Mouse (Mus musculus): ENCODE data around the gene 4931414P19Rik.

The 4931414P19Rik gene

DNA sequence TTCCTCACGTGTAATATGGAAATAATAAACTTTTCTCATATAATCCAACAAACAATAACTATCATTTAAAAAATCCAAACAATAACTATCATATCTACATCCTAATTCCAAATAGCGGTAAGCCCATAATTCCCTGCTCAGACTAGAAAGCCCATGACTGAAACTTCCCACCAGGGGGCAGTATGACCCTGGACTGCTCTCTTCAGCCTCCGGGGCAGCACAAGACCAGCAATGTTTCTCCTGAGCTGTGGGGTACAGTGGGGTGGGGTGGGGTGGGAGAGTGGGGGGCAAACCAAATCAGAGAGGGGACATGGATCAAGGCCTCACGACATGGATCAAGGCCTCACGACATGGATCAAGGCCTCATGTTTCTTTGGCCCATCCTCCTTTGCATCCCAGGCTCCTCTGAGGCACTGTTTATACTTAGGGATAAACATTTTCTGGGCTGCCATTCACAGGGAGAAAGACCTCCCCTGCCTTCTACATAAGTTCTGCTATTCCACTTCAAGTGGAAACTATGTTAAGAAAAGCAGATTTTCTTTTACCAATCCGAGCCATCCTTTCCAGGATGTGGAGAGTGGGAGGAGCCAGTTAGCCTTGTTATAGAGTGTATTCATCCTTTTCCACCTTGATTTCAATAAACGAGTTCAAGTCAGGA, 22.0 kb downstream of the 4931414P19Rik start:
- DNase-seq (ENCODE audit: low spot score in 2 of 2) = no peak

- DNase-seq (ENCODE audit: low spot score in 2 of 2) = no peak
Measured at GRCm38 (mm10) chr14:54582536-54582935, 23.3 kb downstream of the 4931414P19Rik start.

- no peak for DNase-seq (ENCODE audit: low spot score in 2 of 2)
Measured at GRCm38 (mm10) chr14:54579638-54580037, 26.2 kb downstream of the 4931414P19Rik start.

GRCm38 (mm10) chr14:54578063-54578462, 27.7 kb downstream of the 4931414P19Rik start:
- DNase-seq (ENCODE audit: low spot score in 2 of 2) = peak in 1 of 2 experiments; percentile 46

DNA sequence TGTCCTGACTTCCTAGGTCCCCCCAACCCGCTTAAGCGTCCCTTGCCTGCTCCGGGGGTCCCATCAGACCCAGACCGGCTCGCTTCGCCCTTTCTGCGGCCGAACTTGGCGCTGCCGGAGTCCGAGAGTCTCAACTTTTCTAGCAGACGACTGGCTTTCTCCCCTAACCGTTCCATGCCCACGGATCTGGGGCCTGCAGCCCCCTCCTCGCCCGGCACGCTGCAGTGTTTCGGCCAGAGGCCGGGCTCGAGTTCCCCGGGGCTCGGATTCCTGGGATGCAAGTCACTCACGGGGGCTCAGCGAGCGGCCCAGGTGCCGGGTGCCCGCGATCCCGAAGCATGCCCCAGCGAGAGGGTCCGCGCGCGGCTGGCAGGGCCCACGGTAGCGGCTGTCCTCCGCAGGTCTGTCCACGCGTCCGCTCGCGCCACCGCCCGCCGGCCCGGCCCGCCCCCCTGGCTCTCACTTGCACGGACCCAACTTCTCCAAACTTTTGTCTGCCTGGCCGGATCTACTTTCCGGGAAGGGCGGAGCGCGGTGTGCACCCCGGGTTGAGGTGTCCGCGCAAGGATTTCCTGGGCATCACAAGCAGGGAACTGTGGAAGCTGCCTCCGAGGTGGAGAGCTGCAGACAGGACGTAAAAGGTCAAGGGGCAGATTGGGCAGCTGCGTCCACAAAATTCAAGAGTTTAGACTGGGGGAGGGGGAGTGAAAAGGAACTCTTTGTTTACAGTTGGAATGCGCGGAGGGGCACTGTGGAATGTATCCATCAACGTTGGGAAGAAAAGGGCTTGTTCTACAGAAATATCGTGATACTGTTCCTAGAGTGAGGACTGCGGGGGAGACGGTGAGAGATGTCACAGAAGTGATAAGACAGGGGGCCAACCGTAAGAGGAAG, 28.5 kb downstream of the 4931414P19Rik start, which contains the start of gene Ajuba:
Gene Ajuba, minus strand, starts transcription at position 470 of the 894 bp plus-strand sequence.
- peak in 1 of 2 experiments; percentile 57 for DNase-seq (ENCODE audit: low spot score in 2 of 2)

DNA sequence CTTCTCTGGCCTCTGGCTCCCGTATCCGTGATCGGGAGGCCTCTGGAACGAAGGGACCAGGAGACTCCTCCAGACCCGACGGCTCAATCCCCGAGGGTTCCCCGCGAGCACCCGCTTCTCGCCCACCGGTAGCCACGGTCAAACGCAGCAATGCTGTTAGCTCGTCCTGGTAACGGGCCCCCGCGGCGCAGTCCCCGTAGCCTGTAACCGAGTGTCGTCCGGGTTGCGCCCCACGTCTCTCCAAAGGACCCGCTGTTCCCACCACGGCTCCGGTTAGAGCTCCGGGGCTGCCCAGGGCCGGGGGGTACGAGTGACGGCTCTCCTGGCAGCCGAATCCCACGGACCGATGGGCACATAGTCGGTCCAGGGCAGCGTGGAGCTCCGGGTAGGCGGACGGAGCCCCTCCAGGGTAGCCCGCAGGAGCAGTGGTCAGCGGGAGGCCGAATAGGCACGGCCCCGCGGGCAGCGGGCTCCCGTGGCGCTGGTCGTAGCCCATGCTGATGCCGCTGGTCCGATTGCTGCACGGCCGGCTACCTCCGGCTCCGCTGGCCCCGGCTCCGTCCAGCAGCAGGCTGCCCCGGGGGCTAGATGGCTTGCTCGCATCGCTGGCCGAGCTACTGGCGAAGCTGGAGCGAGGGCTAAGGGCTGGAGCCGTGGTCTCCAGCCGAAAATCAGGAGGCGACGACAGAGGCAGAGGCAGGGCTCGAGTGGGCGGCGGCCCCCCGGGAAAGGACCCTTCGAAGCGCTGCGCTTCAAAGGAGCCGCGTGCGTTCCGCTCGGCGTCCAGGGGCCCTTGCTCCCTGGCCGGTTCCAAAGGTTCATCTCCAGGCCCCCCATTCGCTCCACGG, 29.3 kb downstream of the 4931414P19Rik start:
- DNase-seq (ENCODE audit: low spot score in 2 of 2) = no peak

DNA sequence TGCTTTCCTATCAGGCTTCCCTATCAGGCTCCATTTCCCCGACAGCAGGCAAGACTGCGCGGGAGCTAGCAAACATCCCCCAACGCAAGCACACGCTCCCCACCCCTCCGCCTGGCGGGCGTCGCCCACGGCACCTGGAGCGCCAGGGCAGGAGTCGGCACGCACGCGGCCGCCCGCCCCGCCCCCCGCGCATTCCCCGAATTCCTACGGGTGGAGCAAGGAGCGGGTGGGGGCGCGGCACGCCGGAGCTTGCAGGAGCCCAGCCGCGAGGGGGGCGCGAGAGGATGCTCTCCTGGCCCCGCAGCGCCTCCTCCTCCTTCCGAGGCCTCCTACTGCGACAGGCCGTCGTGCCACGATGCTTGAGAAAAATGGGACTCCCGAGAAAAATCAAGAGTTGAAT, 30.2 kb downstream of the 4931414P19Rik start:
- no peak for DNase-seq (ENCODE audit: low spot score in 2 of 2)

- DNase-seq (ENCODE audit: low spot score in 2 of 2) = no peak
Measured at GRCm38 (mm10) chr14:54575031-54575430, 30.8 kb downstream of the 4931414P19Rik start.

GRCm38 (mm10) chr14:54574253-54574652, 31.5 kb downstream of the 4931414P19Rik start:
- no peak for DNase-seq (ENCODE audit: low spot score in 2 of 2)

DNA sequence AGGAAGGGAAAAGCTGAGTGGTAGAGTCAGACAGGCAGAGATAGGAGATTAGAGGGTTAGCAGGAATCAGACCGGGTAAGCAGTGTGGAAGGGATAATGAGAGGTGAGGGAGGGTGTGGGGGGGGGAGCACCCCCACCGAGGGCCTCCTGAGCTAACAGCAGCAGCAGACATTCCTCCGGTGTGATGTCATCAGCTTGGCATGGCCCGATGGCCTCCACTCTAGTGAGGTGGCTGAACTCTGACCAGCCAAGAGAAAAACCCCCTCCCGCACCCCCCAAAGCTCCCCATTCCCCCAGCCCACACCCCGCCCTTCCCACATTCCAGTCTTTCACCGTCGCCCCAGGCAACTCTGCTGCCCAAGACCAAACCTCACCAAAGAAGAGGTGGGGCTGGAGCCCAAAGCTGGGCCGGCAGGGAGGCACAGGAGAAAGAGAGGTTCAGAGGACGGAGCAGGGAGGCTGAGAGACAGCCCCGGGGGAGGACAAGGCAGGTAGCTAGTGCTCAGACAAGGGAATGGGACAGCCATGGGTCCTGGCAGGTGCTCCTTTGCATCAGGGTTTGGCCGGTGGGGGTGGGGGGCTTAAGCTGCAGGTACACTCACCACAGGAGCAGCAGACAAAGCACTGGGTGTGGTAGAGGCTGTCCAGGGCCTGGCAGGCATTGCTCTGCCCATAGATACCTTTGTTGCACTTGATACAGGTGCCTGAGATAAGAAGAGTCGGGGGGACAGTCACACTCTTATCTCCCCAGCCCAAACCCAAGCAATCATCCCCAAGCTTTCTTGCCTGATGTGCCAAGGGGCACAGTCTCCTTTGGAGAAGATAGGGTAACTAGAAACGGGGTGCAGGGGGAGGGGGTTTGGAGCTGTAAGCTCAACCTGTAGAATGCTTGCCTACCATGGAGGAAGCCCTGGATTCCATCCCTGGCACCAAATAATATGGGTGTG, 32.7 kb downstream of the 4931414P19Rik start:
- DNase-seq (ENCODE audit: low spot score in 2 of 2) = no peak

DNA sequence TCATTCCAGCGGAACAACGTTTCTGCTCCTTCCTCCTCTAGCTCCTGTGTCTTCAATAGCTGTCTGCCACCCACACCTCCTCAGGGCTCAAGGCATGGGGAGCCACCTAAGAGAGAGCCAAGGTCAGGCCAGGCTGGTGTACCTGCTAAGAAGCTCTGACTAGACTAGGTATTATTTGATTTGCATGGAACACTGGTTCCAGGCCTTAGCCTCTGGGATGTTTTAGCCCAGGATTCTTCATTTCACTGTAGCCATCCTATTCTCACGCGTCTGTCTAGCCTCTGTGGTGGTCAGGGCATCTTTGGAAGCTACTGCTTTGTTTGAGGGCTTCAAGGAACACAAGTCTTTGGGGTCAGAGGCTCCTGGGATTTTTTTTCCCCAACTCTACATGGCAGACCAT, 33.7 kb downstream of the 4931414P19Rik start:
- no peak for DNase-seq (ENCODE audit: low spot score in 2 of 2)

DNA sequence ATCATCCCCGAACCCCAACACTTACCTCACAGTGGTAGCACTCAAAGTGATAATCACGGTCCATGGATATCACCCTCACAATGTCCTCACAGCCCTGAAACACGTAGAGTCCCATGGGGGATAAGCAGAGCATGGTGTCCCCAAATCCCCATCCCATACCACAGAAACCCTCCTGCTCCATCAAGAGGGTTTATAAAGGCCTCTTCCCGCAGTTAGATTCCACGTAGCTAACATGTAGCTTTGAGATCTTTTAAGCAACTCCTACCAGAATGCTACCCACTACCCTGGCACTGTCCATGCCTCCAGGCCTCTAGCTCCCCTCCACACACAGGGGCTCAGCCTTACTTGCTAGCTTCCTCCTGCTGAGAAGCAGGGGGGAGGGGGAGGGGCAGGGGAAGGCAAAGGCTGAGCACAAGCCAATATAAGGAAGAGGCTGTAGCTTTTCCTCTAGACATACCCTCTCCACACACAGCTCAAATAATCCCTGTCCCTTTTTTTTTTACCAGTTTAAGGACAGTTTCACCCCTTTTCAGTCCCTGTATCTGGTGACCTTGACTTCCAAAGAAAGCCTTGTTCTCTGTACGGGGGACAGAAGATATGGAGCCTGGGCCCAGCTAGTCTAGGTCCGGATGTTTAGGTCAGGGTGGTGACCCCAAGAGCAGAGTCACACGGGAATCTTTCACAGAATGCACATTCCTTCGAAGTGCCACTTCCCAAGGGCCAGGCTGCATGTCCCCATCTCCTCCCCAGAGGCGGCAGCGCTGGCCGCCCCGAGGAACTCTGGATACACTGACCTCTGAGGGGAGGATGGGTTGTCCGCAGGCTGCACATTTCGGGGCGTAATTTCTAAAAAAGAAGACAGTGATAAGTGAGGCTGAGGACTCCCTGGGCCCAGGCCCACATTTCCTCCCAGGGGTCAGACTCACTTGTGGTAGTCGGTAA, 36.1 kb downstream of the 4931414P19Rik start:
- DNase-seq (ENCODE audit: low spot score in 2 of 2) = no peak

- peak; percentile 62 to 66 for DNase-seq (ENCODE audit: low spot score in 2 of 2)
Measured at GRCm38 (mm10) chr14:54568694-54569414, 36.9 kb downstream of the 4931414P19Rik start.

DNA sequence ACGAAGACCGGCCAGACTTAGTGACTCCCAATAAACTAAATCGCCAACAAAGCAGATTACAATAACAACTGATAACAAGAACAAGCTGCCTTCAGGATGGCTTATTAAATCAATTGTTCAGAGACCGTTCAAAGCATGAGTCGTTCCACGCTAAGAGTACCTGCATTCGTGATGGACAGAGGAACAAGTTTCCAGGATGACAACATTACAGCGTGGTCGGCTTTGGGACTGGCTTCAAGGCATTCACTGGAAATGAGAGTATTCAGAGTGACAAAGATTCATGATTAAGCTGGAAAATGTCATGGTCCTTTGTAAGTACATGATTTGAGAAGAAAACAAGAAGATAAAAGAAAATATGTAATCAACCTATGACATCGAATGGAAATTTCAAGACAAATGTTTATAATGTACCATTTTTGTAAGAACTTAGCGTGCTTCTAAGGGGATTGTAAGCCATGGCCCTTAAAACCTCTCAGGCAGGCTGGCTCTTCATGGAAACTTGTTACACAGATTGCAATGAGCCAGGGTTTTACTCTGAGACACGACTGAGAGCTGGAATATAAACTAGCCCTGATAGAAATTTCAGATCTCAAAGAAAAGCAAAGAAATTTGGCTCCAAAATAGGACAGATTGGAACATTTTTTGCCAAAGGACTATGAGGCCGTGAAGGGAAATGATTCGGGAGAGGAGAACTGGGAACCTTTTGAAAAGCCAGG, 45.1 kb downstream of the 4931414P19Rik start:
- DNase-seq (ENCODE audit: low spot score in 2 of 2) = no peak

DNA sequence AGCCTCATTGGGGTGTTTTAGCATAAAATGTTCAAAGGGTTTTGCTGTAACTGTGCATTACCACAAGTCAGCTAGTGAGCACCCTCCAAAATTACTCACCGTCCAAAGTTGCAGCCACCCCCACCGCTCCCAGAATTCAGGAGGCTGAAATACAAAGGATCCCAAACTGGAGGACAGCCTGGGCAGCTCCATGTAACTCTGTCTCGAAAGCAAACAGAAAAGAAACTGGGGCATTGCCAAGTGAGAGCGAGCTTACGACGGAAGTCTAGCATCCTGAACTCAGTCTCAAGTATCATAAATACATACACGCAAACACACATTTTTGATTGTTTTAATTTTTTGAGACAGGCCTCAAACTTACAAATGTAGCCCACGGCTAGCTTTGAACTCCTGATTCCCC, 48.5 kb downstream of the 4931414P19Rik start:
- DNase-seq (ENCODE audit: low spot score in 2 of 2) = no peak

DNA sequence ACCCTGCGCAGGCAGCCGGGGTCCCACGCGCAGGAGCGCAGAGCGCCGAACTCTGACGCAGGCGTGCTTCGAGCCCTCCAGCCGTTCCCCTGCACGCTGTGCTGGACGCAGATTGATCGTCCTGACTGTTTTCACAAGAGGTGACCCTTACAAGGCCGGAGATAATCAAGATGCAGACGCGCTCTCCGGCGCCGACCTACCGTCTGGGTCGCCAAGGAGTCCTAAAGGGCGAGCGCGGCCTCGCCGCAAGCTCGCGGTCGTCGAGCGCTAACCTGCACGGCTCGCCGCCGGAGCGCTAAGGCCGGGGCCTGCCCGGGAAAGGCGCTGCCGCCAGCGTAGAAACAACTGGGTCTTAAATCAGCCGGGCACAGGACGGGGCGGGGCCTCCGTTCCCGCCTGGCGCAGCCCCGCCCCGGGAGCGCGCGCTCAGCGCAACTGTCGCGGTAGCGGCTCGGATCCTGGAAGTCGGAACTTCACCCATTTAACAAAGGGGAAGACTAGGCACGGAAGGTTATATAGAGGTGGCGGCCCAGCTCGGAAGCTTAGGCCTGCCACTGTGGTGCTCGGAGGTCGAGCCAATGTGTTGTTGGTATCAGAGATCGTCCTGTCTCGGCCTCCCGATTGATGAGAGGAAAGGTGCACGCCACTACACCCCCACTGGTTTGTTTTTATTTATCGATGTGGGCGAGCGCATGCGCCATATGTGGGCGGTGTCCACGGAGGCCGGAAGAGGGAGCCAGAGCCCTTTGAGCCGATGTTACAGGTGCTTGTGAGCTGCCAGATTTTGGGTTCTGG, 51.6 kb downstream of the 4931414P19Rik start, which contains the start of gene Haus4:
Gene Haus4, minus strand, starts transcription at position 642 of the 795 bp plus-strand sequence.
- peak; percentile 33 to 40 for DNase-seq (ENCODE audit: low spot score in 2 of 2)

DNA sequence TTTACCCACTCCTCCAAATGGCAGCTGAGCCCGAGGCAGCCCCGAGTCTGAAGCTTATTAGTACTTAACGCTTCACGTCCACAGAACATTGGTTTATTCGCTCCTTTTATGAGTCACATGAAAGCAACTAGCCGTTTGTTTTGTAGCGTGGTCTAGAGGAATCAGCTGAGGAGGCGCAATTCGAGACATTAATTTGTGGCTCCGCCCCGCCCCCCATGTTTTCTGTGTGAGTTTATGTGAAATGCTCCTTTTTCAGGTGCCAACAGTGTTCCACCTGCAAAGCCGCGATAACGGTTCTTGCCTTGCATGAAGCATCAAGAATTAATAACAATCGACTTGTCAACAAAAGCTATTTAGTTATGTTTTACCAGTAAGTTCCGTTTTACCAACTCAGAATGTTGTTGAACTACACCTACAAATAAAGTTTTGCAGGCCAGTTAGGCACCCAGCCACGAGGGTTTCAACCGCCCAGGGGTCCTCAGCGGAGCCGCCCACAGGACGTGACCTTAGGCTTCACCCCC, 52.3 kb downstream of the 4931414P19Rik start:
- DNase-seq (ENCODE audit: low spot score in 2 of 2) = no peak

All from frontal cortex, postnatal 25 days (tissue).